Mouse (Mus musculus): ENCODE results near the gene Raet1e. TPM values are rescaled to one million over a fixed set of nuclear protein-coding genes. Genes with fewer than 3 reads are reported as not detected.
"Not testable (repeated sequence)": the region's sequence is repeated elsewhere in the genome, so short reads cannot be mapped to it uniquely, and the experiment has no call there.

Gene Raet1e
- polyA plus RNA-seq, 1 experiment from 2014 or later = 1.0 TPM

- H3K9me3 ChIP-seq (ENCODE audit: control insufficient read depth); H3K27me3 ChIP-seq (replicated peaks; ENCODE audit: control insufficient read depth, insufficient read depth, low read length); ATAC-seq; H3K4me1 ChIP-seq (replicated peaks; ENCODE audit: control insufficient read depth, insufficient read depth, low read length); H3K4me3 ChIP-seq (ENCODE audit: low read depth, low read length); H3K36me3 ChIP-seq (ENCODE audit: control insufficient read depth, insufficient read depth); H3K27ac ChIP-seq (ENCODE audit: low read depth, low read length); H3K4me2 ChIP-seq (replicated peaks; ENCODE audit: low read depth); H3K9ac ChIP-seq (ENCODE audit: low read depth, low read length): not testable (repeated sequence)
- 35% methylated on average over 2 of the region's 2 CpGs for WGBS
Observed at GRCm38 (mm10) chr10:22360957-22361356, 202.6 kb downstream of the Raet1e start.

GRCm38 (mm10) chr10:22361415-22362352, 203.3 kb downstream of the Raet1e start:
- not testable (repeated sequence) for H3K9me3 ChIP-seq (ENCODE audit: control insufficient read depth); H3K27me3 ChIP-seq (replicated peaks; ENCODE audit: control insufficient read depth, insufficient read depth, low read length); H3K4me1 ChIP-seq (replicated peaks; ENCODE audit: control insufficient read depth, insufficient read depth, low read length); H3K4me3 ChIP-seq (ENCODE audit: low read depth, low read length); H3K9ac ChIP-seq (ENCODE audit: low read depth, low read length); H3K27ac ChIP-seq (ENCODE audit: low read depth, low read length); ATAC-seq; H3K36me3 ChIP-seq (ENCODE audit: control insufficient read depth, insufficient read depth)
- 2% methylated on average over 7 of the region's 15 CpGs for WGBS
- peak overlapping the region; percentile 48 for H3K4me2 ChIP-seq (replicated peaks; ENCODE audit: low read depth)

GRCm38 (mm10) chr10:22362466-22362865, 204.1 kb downstream of the Raet1e start:
- H3K36me3 ChIP-seq (ENCODE audit: control insufficient read depth, insufficient read depth) = not testable (repeated sequence)
- WGBS = 78% methylated on average over 1 of the region's 2 CpGs

GRCm38 (mm10) chr10:22364915-22365314, 206.5 kb downstream of the Raet1e start:
- H3K27me3 ChIP-seq (replicated peaks; ENCODE audit: control insufficient read depth, insufficient read depth, low read length); H3K4me3 ChIP-seq (ENCODE audit: low read depth, low read length); H3K9me3 ChIP-seq (ENCODE audit: control insufficient read depth); ATAC-seq; H3K4me1 ChIP-seq (replicated peaks; ENCODE audit: control insufficient read depth, insufficient read depth, low read length); H3K27ac ChIP-seq (ENCODE audit: low read depth, low read length); H3K9ac ChIP-seq (ENCODE audit: low read depth, low read length); H3K36me3 ChIP-seq (ENCODE audit: control insufficient read depth, insufficient read depth); H3K4me2 ChIP-seq (replicated peaks; ENCODE audit: low read depth): not testable (repeated sequence)
- WGBS = 62% methylated on average over 2 of the region's 2 CpGs

More at GRCm38 (mm10) chr10:22362466-22362865, 204.1 kb downstream of the Raet1e start:
- H3K9me3 ChIP-seq (ENCODE audit: control insufficient read depth); H3K27me3 ChIP-seq (replicated peaks; ENCODE audit: control insufficient read depth, insufficient read depth, low read length); H3K9ac ChIP-seq (ENCODE audit: low read depth, low read length); H3K4me1 ChIP-seq (replicated peaks; ENCODE audit: control insufficient read depth, insufficient read depth, low read length); H3K4me2 ChIP-seq (replicated peaks; ENCODE audit: low read depth); ATAC-seq; H3K27ac ChIP-seq (ENCODE audit: low read depth, low read length); H3K4me3 ChIP-seq (ENCODE audit: low read depth, low read length): not testable (repeated sequence)

GRCm38 (mm10) chr10:22381226-22381625, 222.9 kb downstream of the Raet1e start:
- not testable (repeated sequence) for H3K9me3 ChIP-seq (ENCODE audit: control insufficient read depth); H3K27me3 ChIP-seq (replicated peaks; ENCODE audit: control insufficient read depth, insufficient read depth, low read length); H3K4me1 ChIP-seq (replicated peaks; ENCODE audit: control insufficient read depth, insufficient read depth, low read length); H3K9ac ChIP-seq (ENCODE audit: low read depth, low read length); H3K4me3 ChIP-seq (ENCODE audit: low read depth, low read length); H3K36me3 ChIP-seq (ENCODE audit: control insufficient read depth, insufficient read depth); ATAC-seq; H3K27ac ChIP-seq (ENCODE audit: low read depth, low read length); H3K4me2 ChIP-seq (replicated peaks; ENCODE audit: low read depth)
- WGBS = 8% methylated on average over 5 of the region's 10 CpGs

GRCm38 (mm10) chr10:22390146-22390545, 231.8 kb downstream of the Raet1e start:
- not testable (repeated sequence) for H3K9me3 ChIP-seq (ENCODE audit: control insufficient read depth); H3K27ac ChIP-seq (ENCODE audit: low read depth, low read length); H3K27me3 ChIP-seq (replicated peaks; ENCODE audit: control insufficient read depth, insufficient read depth, low read length); H3K36me3 ChIP-seq (ENCODE audit: control insufficient read depth, insufficient read depth); H3K4me2 ChIP-seq (replicated peaks; ENCODE audit: low read depth); H3K9ac ChIP-seq (ENCODE audit: low read depth, low read length); H3K4me1 ChIP-seq (replicated peaks; ENCODE audit: control insufficient read depth, insufficient read depth, low read length); H3K4me3 ChIP-seq (ENCODE audit: low read depth, low read length); ATAC-seq
- WGBS = 85% methylated on average over 7 of the region's 7 CpGs

GRCm38 (mm10) chr10:22391616-22392015, 233.2 kb downstream of the Raet1e start:
- not testable (repeated sequence) for H3K27ac ChIP-seq (ENCODE audit: low read depth, low read length); H3K4me1 ChIP-seq (replicated peaks; ENCODE audit: control insufficient read depth, insufficient read depth, low read length); H3K27me3 ChIP-seq (replicated peaks; ENCODE audit: control insufficient read depth, insufficient read depth, low read length); H3K36me3 ChIP-seq (ENCODE audit: control insufficient read depth, insufficient read depth); H3K4me2 ChIP-seq (replicated peaks; ENCODE audit: low read depth); H3K9me3 ChIP-seq (ENCODE audit: control insufficient read depth); H3K9ac ChIP-seq (ENCODE audit: low read depth, low read length); H3K4me3 ChIP-seq (ENCODE audit: low read depth, low read length); ATAC-seq
- WGBS = 72% methylated on average over 2 of the region's 5 CpGs

- not testable (repeated sequence) for H3K27me3 ChIP-seq (replicated peaks; ENCODE audit: control insufficient read depth, insufficient read depth, low read length); H3K9ac ChIP-seq (ENCODE audit: low read depth, low read length); H3K27ac ChIP-seq (ENCODE audit: low read depth, low read length); H3K9me3 ChIP-seq (ENCODE audit: control insufficient read depth); H3K4me1 ChIP-seq (replicated peaks; ENCODE audit: control insufficient read depth, insufficient read depth, low read length); H3K4me2 ChIP-seq (replicated peaks; ENCODE audit: low read depth); H3K4me3 ChIP-seq (ENCODE audit: low read depth, low read length); H3K36me3 ChIP-seq (ENCODE audit: control insufficient read depth, insufficient read depth)
- WGBS = no CpG with 5 or more reads among the region's 2 CpGs
- peak; percentile 45; the same call in 1 of the 2 replicates for ATAC-seq
Observed at GRCm38 (mm10) chr10:22393028-22393824, 234.9 kb downstream of the Raet1e start.

GRCm38 (mm10) chr10:22396680-22397079, 238.3 kb downstream of the Raet1e start:
- H3K27me3 ChIP-seq (replicated peaks; ENCODE audit: control insufficient read depth, insufficient read depth, low read length); H3K9ac ChIP-seq (ENCODE audit: low read depth, low read length); ATAC-seq; H3K36me3 ChIP-seq (ENCODE audit: control insufficient read depth, insufficient read depth); H3K4me3 ChIP-seq (ENCODE audit: low read depth, low read length); H3K4me1 ChIP-seq (replicated peaks; ENCODE audit: control insufficient read depth, insufficient read depth, low read length); H3K27ac ChIP-seq (ENCODE audit: low read depth, low read length); H3K4me2 ChIP-seq (replicated peaks; ENCODE audit: low read depth); H3K9me3 ChIP-seq (ENCODE audit: control insufficient read depth): not testable (repeated sequence)
- WGBS = 38% methylated on average over 1 of the region's 1 CpGs

All from intestine, postnatal 0 days (tissue).